Mouse (Mus musculus): ENCODE data around the gene Procr.
"Not testable (repeated sequence)": the region's sequence is repeated elsewhere in the genome, so short reads cannot be mapped to it uniquely, and the experiment has no call there.

Procr gene

DNA sequence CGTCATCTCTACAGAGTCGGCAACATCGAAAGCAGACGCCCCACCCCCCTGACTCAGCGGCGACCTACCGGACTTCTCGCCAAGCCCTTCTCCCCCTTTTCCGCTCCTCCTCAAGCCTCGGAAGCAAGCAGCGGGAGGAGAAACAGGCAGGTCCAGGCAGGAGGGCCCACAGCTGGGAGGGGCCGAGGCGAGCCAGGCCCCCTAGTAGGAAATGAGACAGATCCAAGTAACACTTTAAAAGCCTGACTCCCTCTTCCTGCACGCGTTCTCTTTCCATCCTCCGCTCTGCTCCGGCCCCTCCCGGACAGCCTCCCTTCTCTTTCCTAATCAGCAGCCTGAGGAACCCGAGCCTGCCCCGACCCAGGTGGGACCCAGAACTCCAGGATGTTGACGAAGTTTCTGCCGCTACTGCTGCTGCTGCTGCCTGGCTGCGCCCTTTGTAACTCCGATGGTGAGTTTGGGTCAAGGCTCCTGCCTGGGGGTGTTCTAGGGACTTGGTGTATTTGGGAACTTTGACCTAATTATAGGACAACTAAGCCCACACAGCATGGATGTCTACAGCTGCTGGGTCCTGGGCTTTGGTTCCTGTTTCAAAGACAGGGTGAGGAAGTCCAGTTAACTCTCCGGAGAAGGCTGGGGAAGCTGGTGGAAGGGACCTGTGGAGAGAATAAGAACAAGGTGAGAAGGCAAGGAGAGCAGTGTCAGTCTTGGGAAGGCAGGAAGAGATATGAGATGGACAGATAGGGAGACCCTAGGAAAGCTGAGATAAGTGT lies at the start of gene Procr:
Gene Procr (plus strand): TSS at position 104 of the 773 bp plus-strand sequence.
- peak; percentile 41 for DNase-seq

DNA sequence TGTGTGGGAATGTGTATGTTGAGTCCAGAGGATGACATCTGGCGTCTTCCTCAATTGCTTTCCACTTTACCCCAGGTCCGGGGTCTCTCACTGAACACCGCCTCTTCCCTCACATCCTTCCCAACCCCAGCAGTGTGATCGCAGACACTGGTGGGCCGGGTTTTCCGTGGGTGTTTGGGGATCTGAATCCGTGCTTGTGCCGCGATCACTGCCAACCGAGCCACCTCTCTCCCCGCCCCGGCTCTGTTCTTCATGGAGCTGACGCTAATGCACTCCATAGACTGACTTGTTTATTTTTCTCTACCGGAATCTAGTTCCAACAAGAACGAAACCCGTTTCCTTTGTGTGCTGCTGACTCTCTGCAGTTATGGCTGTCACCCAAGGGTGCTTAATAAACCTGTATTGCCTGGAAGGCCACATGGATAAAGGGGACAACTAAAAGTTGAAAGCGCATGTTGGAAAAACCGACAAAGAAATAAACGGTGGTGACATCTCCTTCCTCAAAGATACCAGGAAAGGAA lies 49.5 kb upstream of the Procr start:
- DNase-seq = no peak

DNA sequence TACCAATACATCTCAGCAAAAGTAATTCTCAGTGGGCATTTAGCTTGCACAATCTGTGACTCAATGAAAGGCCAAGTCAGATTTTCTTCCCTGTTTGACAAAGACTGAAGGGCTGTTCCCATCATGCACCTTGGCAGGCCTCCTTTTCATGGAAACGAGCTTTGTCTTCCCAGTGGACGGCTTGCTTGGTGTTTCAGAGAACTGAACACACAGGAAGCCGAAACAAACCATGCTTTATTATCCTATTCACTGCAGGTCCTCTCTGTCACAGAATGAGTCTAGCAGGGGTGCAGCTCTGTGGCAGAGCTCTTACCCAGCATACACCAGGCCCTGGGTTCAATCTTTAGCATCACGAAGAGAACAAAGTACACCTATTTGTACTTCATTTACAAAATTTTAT lies 47.3 kb upstream of the Procr start:
- DNase-seq = no peak

DNA sequence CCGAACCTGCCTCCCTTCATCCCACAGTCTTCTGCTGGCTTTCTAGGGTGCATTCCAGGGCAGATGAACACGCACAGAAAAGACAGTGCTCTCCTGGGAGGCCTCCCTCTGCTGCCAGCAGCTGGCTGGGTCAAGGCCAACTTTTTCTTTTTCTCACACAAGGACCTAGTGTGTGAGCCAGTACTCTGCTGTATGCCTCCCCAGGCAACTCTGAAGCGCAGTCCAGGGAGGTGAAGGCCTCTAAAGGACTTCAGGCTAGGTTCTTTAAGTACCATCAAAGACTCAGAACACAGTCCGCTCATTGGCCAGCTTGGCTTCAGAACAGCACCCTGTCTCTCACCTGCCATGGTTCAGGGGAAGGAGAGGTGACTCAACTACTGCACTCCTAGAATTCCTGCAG lies 43.7 kb upstream of the Procr start:
- no peak for DNase-seq

DNA sequence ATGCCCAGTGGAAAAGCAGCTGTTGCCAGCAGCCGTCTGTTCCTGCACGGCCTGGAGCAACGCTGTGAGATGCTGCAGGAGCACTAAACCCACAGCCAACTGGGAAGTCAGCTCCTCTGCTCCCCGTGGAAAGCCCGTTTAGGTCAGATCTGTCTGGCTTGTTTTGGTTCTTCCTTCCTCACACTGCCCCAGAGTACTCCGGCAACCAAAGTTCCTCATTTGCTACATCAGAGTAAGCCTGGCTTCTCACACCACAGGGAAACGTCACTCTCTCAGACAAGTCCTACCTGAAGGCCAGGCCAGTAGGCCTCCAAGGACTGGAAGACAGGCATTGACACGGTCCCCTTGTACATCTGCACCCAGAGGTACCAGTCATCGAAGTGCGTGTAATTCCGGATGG lies 40.4 kb upstream of the Procr start:
- no peak for DNase-seq

DNA sequence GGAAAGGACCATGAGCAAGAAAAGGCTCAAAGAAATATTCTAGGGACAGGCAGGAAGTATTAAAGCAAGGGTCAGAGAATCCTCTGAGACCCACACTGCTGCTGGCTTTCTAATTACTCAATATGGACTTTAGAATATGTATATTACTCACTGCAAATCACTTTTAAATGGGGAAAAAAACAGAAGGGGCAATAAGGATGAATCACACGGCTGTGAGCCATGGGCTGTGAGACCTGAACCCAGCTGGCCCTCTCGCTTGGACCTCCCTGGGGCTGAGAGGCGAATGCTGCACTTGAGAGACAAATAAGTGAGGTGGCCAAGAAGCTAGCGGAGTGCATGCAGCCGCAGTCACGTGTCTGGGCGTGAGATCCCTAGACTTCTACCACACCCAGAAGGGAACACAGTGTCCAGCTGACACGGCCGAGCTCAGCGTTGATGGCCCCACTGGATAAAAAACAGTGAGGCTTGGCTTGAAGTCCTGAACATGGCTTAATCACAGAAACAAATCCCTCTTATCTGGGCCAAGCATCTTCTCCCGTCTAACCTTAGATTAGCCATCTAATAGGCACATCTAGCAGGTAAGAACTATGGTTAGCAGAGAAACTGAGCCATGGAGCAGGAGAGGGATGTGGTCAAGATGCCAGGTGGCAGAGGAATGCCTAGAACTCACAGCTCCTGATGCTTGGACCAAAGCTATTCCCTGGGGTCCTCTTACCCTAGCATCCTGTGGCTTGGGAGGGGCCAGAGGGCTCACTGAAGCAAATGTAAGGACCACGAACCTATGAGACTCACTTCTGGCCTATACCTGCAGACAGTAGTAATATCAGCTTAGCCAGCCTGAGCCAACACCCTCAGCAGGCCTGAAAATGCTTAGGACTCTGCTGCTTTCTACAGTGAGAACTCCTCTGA lies 33.6 kb upstream of the Procr start:
- no peak for DNase-seq

DNA sequence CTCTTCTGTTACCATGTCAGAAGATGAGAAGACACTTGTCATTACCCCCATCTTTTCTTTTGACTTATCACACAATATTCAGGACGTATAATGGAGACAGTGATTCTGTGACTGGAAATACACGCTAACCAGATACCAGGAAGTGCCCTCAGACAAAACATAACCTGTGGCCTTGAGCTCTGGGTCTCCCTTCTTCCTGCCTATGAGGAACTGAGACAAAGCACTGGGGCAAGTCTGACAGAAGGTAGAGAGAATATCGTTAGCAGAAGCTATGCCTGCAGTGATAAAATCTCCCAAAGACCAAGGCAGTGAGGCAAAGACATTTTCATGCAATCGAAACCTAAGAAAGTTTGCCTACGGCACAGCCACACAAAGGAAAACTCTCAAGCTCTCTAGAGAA lies 30.3 kb upstream of the Procr start:
- no peak for DNase-seq

DNA sequence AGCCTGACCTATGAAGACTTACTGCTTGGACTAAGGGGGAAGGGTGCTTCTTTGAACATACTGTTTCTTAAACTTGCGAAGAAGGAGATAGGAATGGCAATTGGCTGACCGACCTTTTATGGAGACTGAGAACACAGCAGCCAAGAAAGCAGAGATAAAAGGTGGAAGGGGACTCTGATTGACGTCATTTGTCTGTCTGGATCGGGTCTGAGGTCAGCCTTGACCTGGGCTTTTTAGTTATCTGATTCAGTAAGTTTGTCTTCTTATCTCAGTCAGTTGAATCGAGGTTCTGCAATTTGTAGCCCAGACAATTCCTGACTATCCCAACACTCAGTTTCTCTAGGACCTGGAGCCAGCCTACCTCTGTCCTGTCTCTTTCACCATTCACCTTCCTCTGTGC lies 26.9 kb upstream of the Procr start:
- no peak for DNase-seq

DNA sequence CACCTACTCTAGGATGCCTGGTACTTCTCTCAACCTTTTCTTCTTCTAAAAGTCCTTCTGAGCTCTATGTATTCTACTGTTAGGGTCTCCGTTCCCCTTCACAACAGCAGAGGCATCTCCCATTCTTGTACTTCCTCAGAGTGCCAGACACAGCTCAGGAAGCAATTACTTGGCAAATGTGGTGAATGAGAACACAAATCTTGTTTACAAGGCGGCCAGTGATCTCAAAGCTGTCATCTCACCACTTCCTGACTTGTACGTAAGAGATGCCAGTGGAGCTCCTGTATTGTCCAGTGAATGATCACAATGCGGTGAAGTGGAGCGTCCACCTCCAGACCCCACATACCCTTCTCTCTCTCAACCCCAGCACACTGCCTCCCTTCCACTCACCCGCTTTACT lies 26.4 kb upstream of the Procr start:
- no peak for DNase-seq

DNA sequence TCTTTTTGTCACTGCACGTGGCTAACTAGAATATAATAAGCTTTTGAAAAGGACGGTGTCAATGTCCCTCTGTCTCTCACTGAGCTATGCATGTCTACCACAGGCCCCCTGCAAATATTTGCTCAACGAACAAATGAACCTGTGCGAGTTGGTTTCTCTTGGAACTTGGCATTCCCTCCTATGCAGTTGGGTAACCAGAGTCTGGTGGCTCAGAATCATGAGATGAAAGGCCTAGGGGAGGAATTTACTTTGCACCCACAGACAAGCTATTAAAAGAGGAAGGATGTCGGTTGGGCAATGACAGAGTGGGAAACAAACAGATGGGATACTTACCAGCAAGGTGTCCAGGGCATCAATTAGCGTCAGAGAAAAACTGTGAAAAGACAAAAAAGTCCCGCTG lies 24.6 kb upstream of the Procr start:
- no peak for DNase-seq

DNA sequence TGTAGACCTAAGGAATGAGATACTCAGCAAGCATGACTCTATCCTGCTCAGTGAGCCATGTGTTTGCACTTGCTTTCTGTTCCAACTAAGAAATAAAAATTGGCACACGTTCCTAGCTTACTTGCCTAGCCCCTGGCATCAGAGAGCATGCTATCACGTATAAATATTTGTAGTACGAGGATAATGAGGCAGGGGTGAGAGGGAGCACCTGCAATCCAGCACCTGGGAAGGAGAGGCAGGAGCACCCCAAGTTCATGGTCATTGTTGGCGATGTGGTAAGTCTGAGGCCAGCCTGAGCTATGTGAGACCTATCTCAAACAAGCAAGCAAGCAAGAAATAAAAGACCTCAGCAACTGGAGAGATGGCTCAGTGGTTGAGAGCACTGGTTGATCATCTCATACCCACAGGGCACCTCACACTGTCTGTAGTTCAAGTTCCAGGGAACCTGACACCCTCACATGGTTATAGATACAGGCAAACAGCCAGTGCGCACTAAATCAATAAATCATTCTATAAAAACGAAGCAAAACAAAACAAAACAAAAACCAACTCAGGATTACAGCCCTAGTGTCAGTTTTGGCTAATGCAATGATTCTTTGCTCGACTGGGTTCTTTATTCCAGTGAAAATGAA lies 23.0 kb upstream of the Procr start:
- DNase-seq = no peak

DNA sequence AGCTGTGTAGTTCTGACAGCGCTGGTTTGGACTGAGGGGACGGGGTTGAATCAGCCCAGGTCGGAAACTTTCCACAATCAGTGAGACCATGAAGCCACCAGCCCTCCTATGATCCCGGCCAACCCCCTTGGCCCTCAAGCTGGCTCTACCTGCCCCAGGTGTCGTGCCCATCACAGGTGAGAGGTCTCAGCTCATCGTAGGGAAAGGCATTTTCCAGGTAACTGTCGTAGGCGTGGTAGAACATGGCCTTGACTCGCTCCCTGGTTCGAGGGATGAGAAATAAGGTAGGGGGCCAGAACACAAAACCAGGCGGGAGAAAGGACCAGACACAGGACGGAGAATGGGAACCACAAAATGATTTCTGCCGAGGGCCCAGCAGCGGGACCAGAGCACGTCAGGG lies 22.2 kb upstream of the Procr start:
- DNase-seq = no peak

DNA sequence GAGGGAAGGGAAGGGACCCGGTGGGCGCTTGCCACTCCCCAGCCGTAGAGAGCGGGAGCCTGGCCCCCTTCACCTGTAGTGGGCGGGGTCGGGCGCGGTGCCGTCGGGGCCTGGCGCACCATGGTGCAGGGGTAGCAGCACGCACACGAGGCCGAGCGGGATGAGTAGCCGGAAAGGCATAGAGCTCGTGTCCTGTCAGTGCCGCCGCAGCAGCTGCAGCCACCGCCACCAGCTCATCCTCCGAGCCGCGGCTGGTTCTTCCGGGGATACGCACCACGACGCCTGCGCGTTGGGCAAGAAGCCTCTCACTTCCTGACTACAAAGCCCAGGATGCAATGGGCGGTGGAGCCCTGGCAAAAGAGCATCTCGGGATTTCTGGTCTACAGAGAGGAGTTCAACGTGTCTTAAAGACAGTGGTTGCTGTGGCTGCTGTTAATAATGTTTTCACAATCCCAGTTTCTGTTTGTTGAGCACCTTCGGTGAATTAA lies 21.7 kb upstream of the Procr start, which contains the start of gene Edem2:
Gene Edem2 (minus strand): TSS at position 318 of the 488 bp plus-strand sequence.
- peak; percentile 91 for DNase-seq

DNA sequence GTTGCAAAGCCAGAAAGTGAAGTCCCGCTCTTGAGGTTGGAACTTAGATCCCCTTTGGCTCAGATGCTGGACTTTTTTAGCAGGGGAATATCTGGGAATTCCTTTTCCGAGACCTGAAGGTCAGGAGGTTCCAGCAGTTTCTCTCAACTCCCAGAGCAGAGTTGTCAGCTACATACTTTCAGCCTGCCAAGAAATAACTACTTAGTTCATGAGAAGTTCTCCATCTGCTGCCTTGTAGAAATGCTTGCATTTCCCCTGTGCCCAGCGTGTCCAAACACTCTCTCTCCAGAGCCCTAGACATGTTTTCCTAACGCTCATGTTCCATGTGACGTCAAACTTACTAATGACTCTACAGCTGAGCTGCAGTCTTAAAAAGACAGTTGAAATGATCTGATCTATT lies 15.8 kb upstream of the Procr start:
- no peak for DNase-seq

DNA sequence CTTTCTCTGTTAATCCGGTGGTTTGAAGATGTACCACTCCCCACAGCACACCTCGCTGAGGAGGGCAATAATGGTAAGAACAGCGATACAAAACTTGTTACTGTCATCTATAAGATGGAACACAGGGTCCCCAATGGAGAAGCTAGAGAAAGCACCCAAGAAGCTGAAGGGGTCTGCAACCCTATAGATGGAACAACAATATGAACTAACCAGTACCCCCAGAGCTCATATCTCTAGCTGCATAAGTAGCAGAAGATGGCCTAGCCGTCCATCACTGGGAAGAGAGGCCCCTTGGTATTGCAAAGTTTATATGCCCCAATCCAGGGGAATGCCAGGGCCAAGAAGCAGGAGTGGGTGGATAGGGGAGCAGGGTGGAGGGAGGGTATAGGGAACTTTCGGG lies 15.2 kb upstream of the Procr start, which contains the start of gene Gm17581:
Gene Gm17581 (minus strand): TSS at position 101 of the 400 bp plus-strand sequence.
- not testable (repeated sequence) for DNase-seq

DNA sequence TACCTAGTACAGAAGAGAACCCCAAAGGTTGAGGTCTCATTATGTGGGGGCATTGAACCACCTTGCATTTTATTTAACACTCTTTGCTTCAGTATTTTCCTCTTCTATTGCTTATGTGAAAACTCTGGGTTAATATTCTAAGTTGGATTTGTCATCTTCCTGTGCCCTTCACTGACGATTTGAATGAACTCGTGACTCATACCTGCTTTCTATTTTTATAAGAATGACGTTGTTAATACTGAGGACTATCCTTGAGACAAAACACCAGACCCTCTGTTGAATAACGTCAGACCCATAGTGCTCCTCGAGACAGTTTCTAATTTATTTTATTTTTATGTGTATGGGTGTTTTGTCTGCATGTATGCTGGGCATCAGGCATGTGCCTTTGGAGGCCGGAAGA lies 14.0 kb upstream of the Procr start:
- DNase-seq = no peak

DNA sequence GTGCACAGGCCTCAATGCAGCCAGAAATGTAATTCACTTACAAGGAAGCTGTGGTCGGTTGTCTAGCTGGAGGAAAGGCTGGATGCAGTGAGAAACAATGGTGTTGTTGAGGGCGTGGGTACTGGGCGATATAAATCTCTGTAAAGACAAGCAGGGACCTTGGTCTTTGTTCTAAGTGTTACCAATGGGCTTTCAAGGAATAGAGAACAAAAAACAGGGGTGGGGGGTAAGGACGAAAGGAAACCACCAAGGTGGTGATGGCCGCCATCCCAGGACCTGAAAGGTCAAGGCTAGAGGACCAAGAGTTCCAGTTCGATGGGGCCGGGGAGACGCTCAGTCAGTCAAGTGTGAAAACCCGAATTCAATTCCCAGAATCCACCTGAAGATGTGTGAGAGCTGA lies 13.1 kb upstream of the Procr start:
- DNase-seq = no peak

DNA sequence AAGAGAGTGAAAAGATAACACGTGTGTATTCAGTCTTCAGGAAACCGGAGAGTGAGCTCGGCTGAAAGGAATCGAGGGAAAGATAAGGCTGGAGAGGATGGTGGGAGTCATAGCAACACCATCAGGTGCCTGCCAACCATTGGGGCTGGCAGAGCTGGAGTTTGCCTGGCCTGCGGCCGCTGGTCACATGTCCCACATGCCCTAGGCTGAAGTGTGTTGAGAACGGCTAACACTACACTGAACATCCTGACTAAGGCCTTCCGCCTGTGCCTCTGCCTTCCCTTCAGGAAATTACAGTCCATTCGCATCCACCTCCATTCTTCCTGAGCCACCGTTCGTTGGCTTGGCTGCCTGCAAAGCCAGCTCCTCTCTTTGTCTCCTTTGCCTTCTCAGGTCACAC lies 8.7 kb upstream of the Procr start:
- DNase-seq = no peak

DNA sequence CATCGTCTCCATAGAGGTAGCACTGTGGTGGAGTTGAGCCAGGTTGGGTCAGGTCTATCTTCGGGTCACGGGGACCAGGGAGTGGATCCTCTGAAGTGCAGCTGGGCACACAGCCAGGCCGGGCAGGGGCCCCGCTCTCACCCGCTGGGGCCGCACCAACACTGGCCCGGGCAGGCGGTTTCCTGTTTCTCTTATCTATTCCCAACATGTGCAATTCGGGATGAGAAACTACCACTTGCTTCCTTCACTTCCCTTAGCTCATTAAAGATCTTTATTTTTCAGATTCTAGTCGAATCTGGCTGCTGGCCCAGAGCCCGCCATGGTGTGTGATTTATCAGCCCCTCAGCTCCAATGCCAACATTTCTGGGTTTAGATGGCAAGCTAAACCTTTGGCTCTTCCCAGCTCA lies 8.0 kb upstream of the Procr start:
- peak; percentile 56 for DNase-seq

DNA sequence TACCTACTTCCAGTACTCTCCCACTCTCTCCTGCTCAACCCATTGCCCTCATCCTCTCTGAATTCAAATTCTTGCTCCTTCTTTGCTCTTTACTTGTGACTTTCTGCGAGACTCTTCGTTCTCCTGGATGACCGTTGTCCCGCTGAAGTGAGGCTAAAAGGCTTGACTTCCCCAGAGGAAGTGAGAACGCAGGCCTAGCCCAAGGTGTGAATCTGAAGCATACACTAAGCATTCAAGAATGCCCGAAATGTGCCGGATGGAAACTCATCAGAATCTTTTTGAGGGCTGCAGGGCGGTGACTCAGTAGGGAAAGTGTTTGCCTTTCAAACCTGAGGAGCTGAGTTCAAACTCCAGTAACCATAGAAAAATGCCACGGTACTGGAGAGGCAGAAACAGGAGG lies 7.6 kb upstream of the Procr start:
- DNase-seq = no peak

DNA sequence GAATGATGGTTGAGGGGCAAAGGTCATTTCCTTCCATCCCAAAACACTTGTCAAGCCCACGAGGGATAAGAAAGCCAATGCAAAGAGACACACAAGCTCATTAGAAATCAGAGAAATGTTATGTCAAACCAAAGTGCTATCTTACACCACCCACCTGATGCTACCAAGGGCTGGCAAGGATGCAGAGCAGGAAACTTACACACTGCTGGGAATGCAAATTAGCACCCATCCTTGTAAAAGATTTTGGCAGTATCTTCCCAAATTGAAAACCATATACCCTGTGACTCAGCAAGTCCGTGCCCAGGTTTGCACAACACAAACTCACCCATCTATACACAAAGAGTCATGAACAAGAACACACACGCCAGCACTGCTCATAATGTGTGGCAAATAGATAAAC lies 5.4 kb upstream of the Procr start:
- DNase-seq = no peak

DNA sequence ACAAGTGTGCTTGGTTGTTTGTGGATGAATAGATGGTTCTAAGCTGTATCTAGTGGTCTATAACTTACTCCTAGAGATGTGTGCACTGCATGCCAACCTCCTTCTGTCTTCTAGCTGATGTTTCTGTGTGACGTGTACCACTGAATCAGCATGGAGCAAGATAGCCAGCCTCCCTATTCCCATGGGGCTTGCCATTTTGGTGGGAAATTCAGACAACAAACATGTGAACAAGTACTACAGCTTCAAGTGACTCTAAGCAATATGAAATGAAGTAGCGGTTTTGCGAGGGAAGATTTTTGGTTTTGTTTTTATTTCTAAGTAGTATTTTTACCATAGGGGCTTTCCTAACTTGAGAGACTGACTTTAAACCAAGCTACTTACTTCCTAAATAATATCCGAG lies 1.5 kb upstream of the Procr start:
- no peak for DNase-seq

DNA sequence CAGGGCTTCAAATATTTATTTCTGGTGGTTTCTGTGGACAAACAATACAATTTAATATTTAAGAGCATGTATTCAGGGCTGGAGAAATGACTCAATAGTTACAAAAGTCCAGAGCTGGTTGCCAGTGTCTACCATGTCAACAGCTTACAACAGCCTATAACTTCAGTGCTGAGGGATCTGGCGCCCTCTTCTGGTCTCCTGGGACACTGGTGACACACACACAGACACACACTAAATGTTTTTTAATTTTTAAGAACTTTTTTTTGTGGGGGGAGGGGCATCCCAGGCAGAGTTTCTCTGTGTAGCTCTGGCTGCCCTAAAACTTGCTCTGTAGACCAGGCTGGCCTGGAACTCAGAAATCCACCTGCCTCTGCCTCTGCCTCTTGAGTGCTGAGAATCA lies 4.8 kb downstream of the Procr start:
- peak; percentile 60 for DNase-seq

Data from kidney, adult 18-20 months (tissue).